Mouse (Mus musculus) A20 (cell line): ENCODE measurements around the gene Mrpl20.

Experiments used
- DNase-seq: peaks from one replicate; pipeline ENCODE4 v3.0.0-alpha.2; 2011; ENCODE audit warnings: low read depth, low spot score

The Mrpl20 gene

DNA sequence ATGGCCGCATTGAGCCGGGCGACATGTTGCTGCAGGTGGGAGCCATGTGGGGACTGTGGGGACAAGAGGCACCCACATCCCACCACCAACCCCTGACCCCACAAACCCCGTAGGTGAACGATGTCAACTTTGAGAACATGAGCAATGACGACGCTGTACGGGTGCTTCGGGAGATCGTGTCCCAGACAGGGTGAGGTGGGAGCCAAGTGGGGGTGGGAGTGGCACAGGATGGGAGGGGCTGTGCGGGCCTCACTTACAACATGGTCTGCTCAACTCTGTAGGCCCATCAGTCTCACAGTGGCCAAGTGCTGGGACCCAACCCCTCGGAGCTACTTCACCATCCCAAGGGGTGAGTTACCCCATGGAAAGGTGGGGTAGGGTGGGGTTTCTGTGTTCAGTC lies 52.3 kb downstream of the Mrpl20 start:
- no peak for DNase-seq

- no peak for DNase-seq
Measured at GRCm38 (mm10) chr4:155856071-155856470, 53.4 kb downstream of the Mrpl20 start.

GRCm38 (mm10) chr4:155856881-155857280 lies 54.2 kb downstream of the Mrpl20 start:
- no peak for DNase-seq

DNA sequence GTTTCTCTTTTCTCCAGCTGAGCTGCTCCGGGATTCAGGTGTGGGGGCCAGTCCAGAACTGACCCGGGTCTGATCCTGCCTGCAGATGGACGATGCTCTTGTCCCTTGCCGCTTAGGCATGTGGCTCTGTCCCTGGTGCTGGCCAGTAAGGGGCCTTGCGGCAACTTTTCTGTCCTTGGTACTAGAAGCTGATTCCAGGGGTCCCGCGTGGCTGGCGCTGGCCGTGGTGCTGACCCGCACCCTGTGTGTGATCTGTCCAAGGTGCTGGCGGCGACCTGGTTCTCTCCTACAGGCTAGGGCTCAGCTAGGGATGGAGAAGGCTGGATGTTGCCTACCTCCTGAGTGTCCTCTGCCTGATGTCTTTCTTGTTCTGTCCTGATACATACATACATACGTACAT lies 56.6 kb downstream of the Mrpl20 start:
- DNase-seq: no peak
